Mouse (Mus musculus): Measurements from ENCODE around the gene Fam3c. TPM values are rescaled to one million over a fixed set of nuclear protein-coding genes. Genes with fewer than 3 reads are reported as not detected.

The Fam3c gene
- polyA plus RNA-seq, 1 experiment from 2014 or later, result 104 TPM

DNA sequence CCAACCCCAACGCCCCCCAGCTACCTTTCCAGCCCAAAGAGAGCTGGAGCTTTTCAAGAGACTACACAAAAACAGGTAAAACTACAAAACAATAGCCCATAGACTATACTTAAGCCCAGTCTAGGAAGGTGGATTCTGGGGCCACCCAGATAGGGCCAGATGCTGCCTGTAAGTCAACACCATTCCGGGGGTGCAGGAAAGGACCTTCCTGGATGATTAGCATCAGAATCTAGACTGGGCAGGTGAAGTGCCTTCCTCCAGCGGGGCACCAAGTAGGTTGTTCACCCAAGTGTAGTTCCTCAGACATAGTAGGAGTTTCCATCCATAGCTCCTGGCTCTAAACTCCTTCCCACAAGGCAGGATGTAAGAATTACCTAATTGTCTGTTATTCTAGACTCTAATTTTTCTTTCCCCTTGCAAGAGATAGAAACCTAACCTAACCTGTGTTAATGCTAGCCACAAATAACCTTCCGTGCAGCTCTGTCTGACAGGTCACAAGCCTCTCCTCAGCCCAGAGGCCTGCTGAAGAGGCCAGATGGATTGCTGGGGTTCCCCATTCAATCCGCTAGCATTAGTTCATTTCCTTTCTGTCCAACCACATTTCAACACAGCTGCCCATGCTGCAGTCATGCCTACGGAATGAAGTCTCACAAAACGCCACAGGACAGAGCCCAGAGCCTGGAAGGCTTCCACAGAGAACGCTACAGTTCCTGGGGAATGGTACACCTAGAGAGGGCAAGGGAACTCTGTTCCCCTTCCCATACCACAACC lies 8.7 kb downstream of the Fam3c start:
- no peak overlapping the region for H3K4me3 ChIP-seq (ENCODE audit: low read length)
- no peak overlapping the region for H3K27ac ChIP-seq (ENCODE audit: low read depth, low read length)
- no peaks in the 10 kb centered on the region for H3K27me3 ChIP-seq (replicated peaks; ENCODE audit: control insufficient read depth, insufficient read depth, low read length)
- no peaks in the 10 kb centered on the region for H3K4me1 ChIP-seq (ENCODE audit: control insufficient read depth, insufficient read depth, low read depth, low read length)
- H3K4me2 ChIP-seq (ENCODE audit: low read length), result no peak overlapping the region
- 78% methylated on average over 8 of the region's 8 CpGs for WGBS
- no peak for ATAC-seq
- H3K9me3 ChIP-seq (ENCODE audit: control insufficient read depth, low read length), result no peaks in the 10 kb centered on the region
- no peaks in the 10 kb centered on the region for H3K36me3 ChIP-seq (ENCODE audit: control insufficient read depth, insufficient read depth, low read length)
- no peak overlapping the region for H3K9ac ChIP-seq (ENCODE audit: low read depth, low read length)

DNA sequence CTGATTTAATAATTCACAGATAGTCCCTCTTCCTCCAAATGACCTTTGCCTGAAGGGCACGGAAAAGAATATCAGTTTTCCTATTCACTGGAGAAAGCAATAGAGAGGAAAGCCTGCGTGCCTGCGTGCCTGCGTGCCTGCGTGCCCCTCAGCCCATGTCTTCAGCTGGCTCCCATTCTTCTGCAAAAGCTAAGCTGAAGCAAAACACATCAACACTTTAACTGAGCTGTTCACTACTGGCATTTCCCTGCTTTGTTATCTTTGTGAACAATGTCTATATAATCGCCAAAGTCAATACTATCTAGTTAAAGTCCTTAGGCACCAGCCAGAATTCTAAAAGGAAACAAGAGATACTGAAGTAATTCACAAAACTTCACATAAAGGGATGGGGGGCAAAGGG lies 11.6 kb downstream of the Fam3c start:
- Histone ChIP-seq H3K4me1 (ENCODE audit: control insufficient read depth, insufficient read depth, low read depth, low read length) (no peaks in the 10 kb centered on the region), H3K4me2 (ENCODE audit: low read length) (no peak overlapping the region), H3K4me3 (ENCODE audit: low read length) (no peak overlapping the region), H3K9me3 (ENCODE audit: control insufficient read depth, low read length) (peaks cover 2% of the 10 kb centered on the region; the same call in 1 of the 2 replicates), H3K27me3 (replicated peaks; ENCODE audit: control insufficient read depth, insufficient read depth, low read length) (no peaks in the 10 kb centered on the region), H3K36me3 (ENCODE audit: control insufficient read depth, insufficient read depth, low read length) (peaks cover 7% of the 10 kb centered on the region), H3K9ac (ENCODE audit: low read depth, low read length) (no peak overlapping the region), H3K27ac (ENCODE audit: low read depth, low read length) (no peak overlapping the region)
- 58% methylated on average over 6 of the region's 6 CpGs for WGBS
- no peak for ATAC-seq

DNA sequence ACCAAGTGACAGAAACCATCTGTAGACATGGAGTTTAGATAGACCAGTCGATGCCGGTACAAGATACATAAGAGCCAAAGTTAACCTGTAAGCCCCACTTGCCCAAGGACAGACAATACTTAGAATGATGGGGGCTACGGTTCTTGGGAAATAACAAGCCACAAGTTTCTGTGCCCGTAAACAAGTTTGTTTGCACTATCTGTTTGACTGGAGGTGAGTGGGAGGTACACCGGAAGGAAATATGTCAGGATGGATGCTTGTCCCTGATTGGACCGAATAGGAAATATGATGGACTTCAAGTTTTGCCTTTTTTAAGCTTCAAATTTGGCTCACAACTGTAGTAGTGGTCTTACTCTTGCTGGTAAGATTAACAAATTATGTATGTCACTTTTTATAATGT lies 12.3 kb downstream of the Fam3c start:
- H3K9ac ChIP-seq (ENCODE audit: low read depth, low read length), result no peak overlapping the region
- H3K36me3 ChIP-seq (ENCODE audit: control insufficient read depth, insufficient read depth, low read length), result peaks cover 9% of the 10 kb centered on the region
- H3K27ac ChIP-seq (ENCODE audit: low read depth, low read length), result no peak overlapping the region
- H3K27me3 ChIP-seq (replicated peaks; ENCODE audit: control insufficient read depth, insufficient read depth, low read length), result no peaks in the 10 kb centered on the region
- 95% methylated on average over 6 of the region's 6 CpGs for WGBS
- H3K4me2 ChIP-seq (ENCODE audit: low read length), result no peak overlapping the region
- H3K4me3 ChIP-seq (ENCODE audit: low read length), result no peak overlapping the region
- peaks cover 2% of the 10 kb centered on the region; the same call in 1 of the 2 replicates for H3K9me3 ChIP-seq (ENCODE audit: control insufficient read depth, low read length)
- no peaks in the 10 kb centered on the region for H3K4me1 ChIP-seq (ENCODE audit: control insufficient read depth, insufficient read depth, low read depth, low read length)
- no peak for ATAC-seq

DNA sequence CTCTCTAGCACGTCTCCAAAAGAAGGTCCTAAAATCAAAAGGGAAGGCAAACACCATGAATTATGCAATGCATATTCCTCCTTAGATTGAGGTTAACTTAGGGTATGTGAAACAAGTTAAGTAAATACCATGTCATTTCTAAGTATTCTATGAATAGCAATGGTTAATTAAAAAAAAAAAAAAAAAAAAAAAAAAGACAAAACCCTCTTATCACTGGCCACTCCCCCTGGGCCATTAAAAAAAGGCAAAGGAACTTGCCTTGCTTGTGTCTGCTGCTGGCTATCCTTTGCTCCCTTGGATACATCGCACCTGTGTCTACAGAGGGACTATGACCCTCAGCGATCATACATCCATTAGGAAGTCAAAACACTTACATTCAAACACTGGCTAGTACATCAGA lies 12.8 kb downstream of the Fam3c start:
- WGBS, result 94% methylated on average over 3 of the region's 3 CpGs
- ATAC-seq, result no peak
- H3K4me3 ChIP-seq (ENCODE audit: low read length), result no peak overlapping the region

DNA sequence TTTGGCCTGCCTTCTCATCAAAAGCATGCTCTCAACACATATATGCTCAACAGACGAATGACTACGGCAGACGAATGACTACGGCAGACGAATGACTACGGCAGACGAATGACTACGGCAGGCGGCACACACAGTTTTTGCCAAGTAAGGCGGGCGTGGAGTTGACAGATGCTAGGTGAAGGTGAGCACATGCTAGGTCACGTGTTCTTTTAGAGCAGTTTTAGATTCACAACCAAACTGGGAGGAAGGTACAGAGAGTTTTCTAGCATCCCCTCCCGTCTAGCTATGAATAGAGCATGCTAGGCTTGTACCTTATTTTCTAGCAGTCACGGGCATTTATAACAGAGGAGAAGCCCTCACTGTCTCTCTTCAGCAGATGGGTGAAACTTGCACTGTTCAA lies 15.3 kb downstream of the Fam3c start:
- 96% methylated on average over 14 of the region's 14 CpGs for WGBS
- H3K9ac ChIP-seq (ENCODE audit: low read depth, low read length), result no peak overlapping the region
- peaks cover 11% of the 10 kb centered on the region for H3K36me3 ChIP-seq (ENCODE audit: control insufficient read depth, insufficient read depth, low read length)
- H3K27ac ChIP-seq (ENCODE audit: low read depth, low read length), result no peak overlapping the region
- H3K4me2 ChIP-seq (ENCODE audit: low read length), result no peak overlapping the region
- H3K4me1 ChIP-seq (ENCODE audit: control insufficient read depth, insufficient read depth, low read depth, low read length), result no peaks in the 10 kb centered on the region
- H3K9me3 ChIP-seq (ENCODE audit: control insufficient read depth, low read length), result peaks cover 2% of the 10 kb centered on the region; the same call in 1 of the 2 replicates
- H3K27me3 ChIP-seq (replicated peaks; ENCODE audit: control insufficient read depth, insufficient read depth, low read length), result no peaks in the 10 kb centered on the region
- no peak for ATAC-seq
- H3K4me3 ChIP-seq (ENCODE audit: low read length), result no peak overlapping the region

More for the DNA sequence above, 12.8 kb downstream of the Fam3c start:
- H3K27me3 ChIP-seq (replicated peaks; ENCODE audit: control insufficient read depth, insufficient read depth, low read length), result no peaks in the 10 kb centered on the region
- H3K9ac ChIP-seq (ENCODE audit: low read depth, low read length), result no peak overlapping the region
- no peak overlapping the region for H3K4me2 ChIP-seq (ENCODE audit: low read length)
- H3K36me3 ChIP-seq (ENCODE audit: control insufficient read depth, insufficient read depth, low read length), result peaks cover 11% of the 10 kb centered on the region
- no peaks in the 10 kb centered on the region for H3K4me1 ChIP-seq (ENCODE audit: control insufficient read depth, insufficient read depth, low read depth, low read length)
- H3K9me3 ChIP-seq (ENCODE audit: control insufficient read depth, low read length), result peaks cover 2% of the 10 kb centered on the region; the same call in 1 of the 2 replicates
- no peak overlapping the region for H3K27ac ChIP-seq (ENCODE audit: low read depth, low read length)

DNA sequence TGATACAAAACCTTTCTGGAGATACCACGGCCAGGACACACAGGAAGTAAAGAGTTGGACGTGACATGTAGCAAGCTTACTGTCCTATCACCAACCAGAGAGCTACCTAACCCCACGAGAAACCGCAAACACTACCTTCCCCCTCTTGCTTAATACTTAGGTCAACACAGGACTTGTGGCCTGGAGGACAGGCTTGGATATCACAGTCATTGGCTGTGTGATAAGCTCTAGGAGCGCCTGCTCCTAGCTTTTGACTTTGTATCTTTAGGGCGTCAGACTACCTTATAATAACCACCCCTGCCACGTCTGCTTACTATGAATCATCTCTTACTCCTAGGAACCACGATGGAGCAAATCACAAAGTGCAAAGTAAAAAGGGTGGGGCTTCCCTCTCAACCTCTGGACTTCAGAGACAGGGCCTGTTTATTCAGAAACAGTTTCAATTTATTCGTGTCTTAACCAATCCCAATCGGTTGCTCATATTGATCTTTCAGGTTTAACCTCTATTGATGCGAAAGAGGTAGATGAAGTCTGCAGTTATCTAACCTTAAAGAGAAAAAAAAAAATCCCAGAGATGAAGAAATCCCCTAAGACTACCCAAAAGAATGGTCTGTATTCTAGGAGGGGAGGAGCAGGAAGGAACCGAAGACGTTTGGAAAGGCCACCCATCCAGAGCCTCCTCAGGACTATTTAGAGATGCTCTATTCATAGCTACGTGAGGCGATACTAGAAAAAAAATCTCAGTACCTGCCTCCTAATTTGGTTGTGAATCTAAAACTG lies 16.1 kb downstream of the Fam3c start:
- ATAC-seq, result no peak
- Histone ChIP-seq H3K4me3 (ENCODE audit: low read length) (no peak overlapping the region), H3K4me1 (ENCODE audit: control insufficient read depth, insufficient read depth, low read depth, low read length) (no peaks in the 10 kb centered on the region), H3K4me2 (ENCODE audit: low read length) (no peak overlapping the region), H3K9me3 (ENCODE audit: control insufficient read depth, low read length) (peaks cover 2% of the 10 kb centered on the region; the same call in 1 of the 2 replicates), H3K27me3 (replicated peaks; ENCODE audit: control insufficient read depth, insufficient read depth, low read length) (no peaks in the 10 kb centered on the region), H3K9ac (ENCODE audit: low read depth, low read length) (no peak overlapping the region), H3K27ac (ENCODE audit: low read depth, low read length) (no peak overlapping the region), H3K36me3 (ENCODE audit: control insufficient read depth, insufficient read depth, low read length) (peaks cover 11% of the 10 kb centered on the region)
- 93% methylated on average over 15 of the region's 15 CpGs for WGBS

DNA sequence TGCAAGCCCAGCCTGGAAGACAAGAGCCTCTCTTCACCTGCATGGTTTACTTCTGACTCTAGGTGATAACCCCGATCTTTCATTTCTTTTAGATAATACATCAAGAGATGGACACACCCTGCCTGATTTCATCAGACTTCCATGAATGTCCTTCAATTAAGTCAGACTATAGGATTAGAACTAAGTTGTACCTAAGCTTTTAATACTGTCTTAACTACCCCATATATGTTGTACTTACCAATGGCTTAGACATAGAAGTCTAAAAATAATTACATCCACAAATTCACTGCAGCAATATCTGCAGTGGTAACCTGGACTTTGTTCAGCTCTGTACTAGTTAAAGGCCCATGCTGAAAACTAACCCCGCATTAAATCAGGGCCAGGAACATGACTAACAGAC lies 23.5 kb downstream of the Fam3c start:
- Histone ChIP-seq H3K36me3 (ENCODE audit: control insufficient read depth, insufficient read depth, low read length) (no peaks in the 10 kb centered on the region), H3K9me3 (ENCODE audit: control insufficient read depth, low read length) (no peaks in the 10 kb centered on the region), H3K9ac (ENCODE audit: low read depth, low read length) (no peak overlapping the region), H3K4me1 (ENCODE audit: control insufficient read depth, insufficient read depth, low read depth, low read length) (no peaks in the 10 kb centered on the region), H3K27me3 (replicated peaks; ENCODE audit: control insufficient read depth, insufficient read depth, low read length) (no peaks in the 10 kb centered on the region), H3K4me3 (ENCODE audit: low read length) (no peak overlapping the region), H3K4me2 (ENCODE audit: low read length) (no peak overlapping the region), H3K27ac (ENCODE audit: low read depth, low read length) (no peak overlapping the region)
- no peak for ATAC-seq
- 96% methylated on average over 2 of the region's 2 CpGs for WGBS

DNA sequence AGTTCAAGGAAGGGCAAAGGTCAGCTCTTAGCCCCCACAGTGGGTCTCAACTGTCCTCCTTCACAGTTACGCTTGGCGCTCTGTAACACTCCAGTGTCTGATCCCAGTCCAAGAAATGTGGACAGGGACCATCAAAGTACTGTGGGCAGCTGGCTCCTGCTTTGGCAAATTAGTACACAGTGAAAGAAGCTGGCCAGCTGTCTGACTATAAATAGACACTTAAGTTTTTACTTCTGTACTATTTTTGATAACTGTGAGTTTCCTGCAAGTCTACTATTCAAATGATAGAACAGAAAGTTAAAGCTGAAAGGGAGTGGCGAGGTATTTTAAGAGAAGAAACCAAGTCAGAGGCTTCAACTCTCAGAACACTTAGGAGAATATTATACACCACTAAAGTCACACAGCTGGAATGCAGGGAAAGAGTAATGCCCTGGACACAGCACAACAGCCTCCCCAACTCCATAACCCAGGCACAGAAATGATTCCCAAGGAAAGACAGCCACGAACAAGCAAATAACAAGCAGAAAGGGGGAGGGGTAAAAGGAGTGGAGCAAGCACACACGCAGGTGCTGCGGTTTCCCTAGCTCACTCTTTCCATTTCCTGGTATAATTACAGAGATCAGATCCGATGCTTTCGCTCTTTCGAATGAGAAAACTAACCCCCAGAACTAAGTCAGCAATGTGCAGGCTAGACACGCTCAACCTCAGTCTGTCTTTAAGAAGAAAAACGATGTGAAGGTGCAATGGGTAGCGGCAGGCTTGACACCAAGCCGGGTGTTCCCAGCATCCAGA lies 25.7 kb downstream of the Fam3c start:
- no peak overlapping the region for H3K9ac ChIP-seq (ENCODE audit: low read depth, low read length)
- no peak for ATAC-seq
- no peak overlapping the region for H3K4me3 ChIP-seq (ENCODE audit: low read length)
- WGBS, result 88% methylated on average over 13 of the region's 13 CpGs
- H3K36me3 ChIP-seq (ENCODE audit: control insufficient read depth, insufficient read depth, low read length), result no peaks in the 10 kb centered on the region
- no peak overlapping the region for H3K4me2 ChIP-seq (ENCODE audit: low read length)
- H3K27ac ChIP-seq (ENCODE audit: low read depth, low read length), result no peak overlapping the region
- H3K9me3 ChIP-seq (ENCODE audit: control insufficient read depth, low read length), result no peaks in the 10 kb centered on the region
- no peaks in the 10 kb centered on the region for H3K4me1 ChIP-seq (ENCODE audit: control insufficient read depth, insufficient read depth, low read depth, low read length)
- no peaks in the 10 kb centered on the region for H3K27me3 ChIP-seq (replicated peaks; ENCODE audit: control insufficient read depth, insufficient read depth, low read length)

DNA sequence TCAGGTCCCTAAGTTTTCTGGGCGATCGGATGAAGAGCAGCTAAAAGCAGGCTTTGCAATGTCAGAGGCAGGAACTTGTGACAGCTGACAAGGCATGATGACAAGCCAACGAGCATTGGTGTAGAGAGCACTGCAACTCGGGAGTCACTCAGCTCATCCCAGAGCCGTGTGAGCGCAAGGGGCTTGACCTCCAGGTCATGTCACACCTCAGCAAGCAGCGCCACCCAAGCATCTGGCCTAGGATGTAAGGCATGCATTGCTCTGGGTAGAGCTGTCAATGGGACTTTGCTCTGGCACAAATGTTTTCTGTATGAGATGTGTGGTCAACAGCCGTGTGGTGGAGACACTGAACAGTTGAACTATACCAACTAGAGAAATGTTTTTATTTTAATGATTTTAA lies 28.1 kb downstream of the Fam3c start:
- no peak for ATAC-seq
- H3K4me3 ChIP-seq (ENCODE audit: low read length), result no peak overlapping the region
- H3K27ac ChIP-seq (ENCODE audit: low read depth, low read length), result no peak overlapping the region
- H3K4me2 ChIP-seq (ENCODE audit: low read length), result no peak overlapping the region
- no peak overlapping the region for H3K9ac ChIP-seq (ENCODE audit: low read depth, low read length)
- no peaks in the 10 kb centered on the region for H3K36me3 ChIP-seq (ENCODE audit: control insufficient read depth, insufficient read depth, low read length)
- H3K9me3 ChIP-seq (ENCODE audit: control insufficient read depth, low read length), result no peaks in the 10 kb centered on the region
- 77% methylated on average over 8 of the region's 8 CpGs for WGBS
- no peaks in the 10 kb centered on the region for H3K27me3 ChIP-seq (replicated peaks; ENCODE audit: control insufficient read depth, insufficient read depth, low read length)
- no peaks in the 10 kb centered on the region for H3K4me1 ChIP-seq (ENCODE audit: control insufficient read depth, insufficient read depth, low read depth, low read length)
